Mouse (Mus musculus) hindbrain, embryonic 12.5 days (tissue): ENCODE data around the gene D230025D16Rik. TPM values are rescaled to one million over a fixed set of nuclear protein-coding genes. Genes with fewer than 3 reads are reported as not detected.
"Not testable (repeated sequence)": the region's sequence is repeated elsewhere in the genome, so short reads cannot be mapped to it uniquely, and the experiment has no call there.

ENCODE experiments used
- ATAC-seq: fragments of 200-750 bp; cut with Nextera tagmentation; 2 replicates; pipeline ENCODE4 v1.8.0; 2017; ENCODE audit warnings: moderate TSS enrichment; ENCODE audit not compliant: low FRiP score
- H3K27ac ChIP-seq: fragments of 300-500 bp; sonication (generic); 2 replicates; pipeline ENCODE4 v1.5.1; 2016; ENCODE audit warnings: mild to moderate bottlenecking
- H3K27me3 ChIP-seq: fragments of 300-500 bp; sonication (generic); 2 replicates; pipeline ENCODE4 v1.6.1; 2016; ENCODE audit warnings: mild to moderate bottlenecking
- H3K36me3 ChIP-seq: fragments of 300-500 bp; sonication (generic); 2 replicates; pipeline ENCODE4 v1.6.1; 2016; ENCODE audit warnings: mild to moderate bottlenecking
- H3K4me1 ChIP-seq: fragments of 300-500 bp; sonication (generic); 2 replicates; pipeline ENCODE4 v1.6.1; 2016
- H3K4me2 ChIP-seq: fragments of 300-500 bp; sonication (generic); replicated peaks from 2 replicates; pipeline ENCODE4 v1.6.1; 2016; ENCODE audit warnings: mild to moderate bottlenecking
- H3K4me3 ChIP-seq: fragments of 300-500 bp; sonication (generic); 2 replicates; pipeline ENCODE4 v1.5.1; 2016; ENCODE audit warnings: mild to moderate bottlenecking
- H3K9ac ChIP-seq: fragments of 300-500 bp; sonication (generic); 2 replicates; pipeline ENCODE4 v1.6.1; 2016; ENCODE audit warnings: mild to moderate bottlenecking, moderate library complexity
- H3K9me3 ChIP-seq: fragments of 300-500 bp; sonication (generic); replicated peaks from 2 replicates; pipeline ENCODE4 v1.6.1; 2016; ENCODE audit warnings: mild to moderate bottlenecking
- WGBS: fragments of 180-500 bp; shearing (Covaris S2); methylation state at CpG from one replicate; pipeline ENCODE4 v1.1.7; 2016; 5-methylcytosine and 5-hydroxymethylcytosine counted together
- polyA plus RNA-seq: library from polyadenylated mRNA; unstranded; fragments of >200 nt; fragmentation: Nextera tagmentation; extraction: Ambion mirVana; gene quantifications from 2 replicates; pipeline ENCODE4 v1.2.1, GENCODE M21; 2016

The D230025D16Rik gene
- polyA plus RNA-seq, 1 experiment from 2014 or later = 28.9 TPM

GRCm38 (mm10) chr8:105289805-105290460, 65.0 kb downstream of the D230025D16Rik start, which contains the start of gene 4931428F04Rik:
Gene 4931428F04Rik (minus strand): TSS chr8:105289864.
- H3K27ac ChIP-seq = peak within 1 kb of the TSS; percentile 92
- peaks cover 7% of the 10 kb centered on the region for H3K36me3 ChIP-seq
- peaks cover 32% of the 10 kb centered on the region for H3K27me3 ChIP-seq
- H3K9ac ChIP-seq = peak within 1 kb of the TSS; percentile 60
- H3K4me1 ChIP-seq = peaks cover 50% of the 10 kb centered on the region
- no peaks in the 10 kb centered on the region for H3K9me3 ChIP-seq
- ATAC-seq = peak; percentile 20
- H3K4me2 ChIP-seq = peak within 1 kb of the TSS; percentile 81
- 3% methylated on average over 39 of the region's 43 CpGs for WGBS
- peak within 1 kb of the TSS; percentile 48 for H3K4me3 ChIP-seq

GRCm38 (mm10) chr8:105290554-105291314, 65.8 kb downstream of the D230025D16Rik start:
- 8% methylated on average over 31 of the region's 31 CpGs for WGBS

GRCm38 (mm10) chr8:105291364-105291763, 66.4 kb downstream of the D230025D16Rik start:
- ATAC-seq, H3K9ac ChIP-seq, H3K4me3 ChIP-seq, H3K9me3 ChIP-seq, H3K27ac ChIP-seq, H3K36me3 ChIP-seq, H3K4me2 ChIP-seq: not testable (repeated sequence)
- peaks cover 38% of the 10 kb centered on the region for H3K4me1 ChIP-seq
- peaks cover 34% of the 10 kb centered on the region for H3K27me3 ChIP-seq
- 87% methylated on average over 8 of the region's 8 CpGs for WGBS

More at GRCm38 (mm10) chr8:105290554-105291314, 65.8 kb downstream of the D230025D16Rik start:
- Histone ChIP-seq H3K4me3 (peak overlapping the region; percentile 48), H3K4me1 (peaks cover 43% of the 10 kb centered on the region), H3K4me2 (peak overlapping the region; percentile 81), H3K9me3 (no peaks in the 10 kb centered on the region), H3K36me3 (no peaks in the 10 kb centered on the region), H3K9ac (0 out of 2 replicates have a peak overlapping the region, but pooled peaks have one; percentile 60), H3K27me3 (peaks cover 34% of the 10 kb centered on the region), H3K27ac (no peak overlapping the region)
- no peak for ATAC-seq

- not testable (repeated sequence) for H3K4me3 ChIP-seq, H3K4me2 ChIP-seq, ATAC-seq, H3K27ac ChIP-seq, H3K9me3 ChIP-seq, H3K9ac ChIP-seq, H3K36me3 ChIP-seq
- Histone ChIP-seq H3K4me1 (peaks cover 35% of the 10 kb centered on the region), H3K27me3 (peaks cover 34% of the 10 kb centered on the region)
- WGBS = 71% methylated on average over 3 of the region's 3 CpGs
These were observed 66.9 kb downstream of the D230025D16Rik start for GRCm38 (mm10) chr8:105291802-105292201.

GRCm38 (mm10) chr8:105292471-105292870, 67.5 kb downstream of the D230025D16Rik start:
- no peak for ATAC-seq
- 79% methylated on average over 7 of the region's 7 CpGs for WGBS
- Histone ChIP-seq H3K36me3 (no peaks in the 10 kb centered on the region), H3K9me3 (no peaks in the 10 kb centered on the region), H3K27me3 (peaks cover 34% of the 10 kb centered on the region), H3K4me1 (peaks cover 32% of the 10 kb centered on the region), H3K4me2 (no peak overlapping the region), H3K9ac (no peak overlapping the region), H3K4me3 (no peak overlapping the region), H3K27ac (no peak overlapping the region)

GRCm38 (mm10) chr8:105293405-105293804, 68.5 kb downstream of the D230025D16Rik start:
- no peak overlapping the region for H3K27ac ChIP-seq
- H3K4me3 ChIP-seq = no peak overlapping the region
- no peak overlapping the region for H3K9ac ChIP-seq
- 67% methylated on average over 19 of the region's 19 CpGs for WGBS
- H3K4me2 ChIP-seq = no peak overlapping the region
- H3K27me3 ChIP-seq = peaks cover 34% of the 10 kb centered on the region
- peaks cover 29% of the 10 kb centered on the region for H3K4me1 ChIP-seq
- no peaks in the 10 kb centered on the region for H3K9me3 ChIP-seq
- no peak for ATAC-seq
- H3K36me3 ChIP-seq = no peaks in the 10 kb centered on the region

GRCm38 (mm10) chr8:105294776-105295175, 69.8 kb downstream of the D230025D16Rik start:
- Histone ChIP-seq H3K4me1 (peaks cover 30% of the 10 kb centered on the region), H3K9me3 (no peaks in the 10 kb centered on the region), H3K36me3 (peaks cover 5% of the 10 kb centered on the region), H3K4me3 (no peak overlapping the region), H3K27ac (no peak overlapping the region), H3K4me2 (no peak overlapping the region), H3K27me3 (peaks cover 33% of the 10 kb centered on the region), H3K9ac (no peak overlapping the region)
- 71% methylated on average over 9 of the region's 9 CpGs for WGBS
- no peak for ATAC-seq

- Histone ChIP-seq H3K36me3 (peaks cover 10% of the 10 kb centered on the region), H3K27ac (no peak overlapping the region), H3K9me3 (no peaks in the 10 kb centered on the region), H3K4me2 (no peak overlapping the region), H3K27me3 (peaks cover 29% of the 10 kb centered on the region), H3K9ac (no peak overlapping the region), H3K4me3 (no peak overlapping the region), H3K4me1 (peaks cover 25% of the 10 kb centered on the region)
- no peak for ATAC-seq
- WGBS = 76% methylated on average over 11 of the region's 11 CpGs
These were observed 70.3 kb downstream of the D230025D16Rik start for GRCm38 (mm10) chr8:105295256-105295655.

GRCm38 (mm10) chr8:105295895-105296573, 71.1 kb downstream of the D230025D16Rik start, which contains the start of gene Exoc3l:
Gene Exoc3l (minus strand): TSS chr8:105296101.
- Histone ChIP-seq H3K27ac (0 out of 2 replicates have a peak within 1 kb of the TSS, but pooled peaks have one; percentile 53), H3K4me1 (peaks cover 18% of the 10 kb centered on the region), H3K4me2 (peak within 1 kb of the TSS; percentile 99), H3K36me3 (peaks cover 16% of the 10 kb centered on the region), H3K27me3 (peaks cover 23% of the 10 kb centered on the region), H3K9me3 (no peaks in the 10 kb centered on the region), H3K4me3 (0 out of 2 replicates have a peak within 1 kb of the TSS, but pooled peaks have one; percentile 97), H3K9ac (no peak within 1 kb of the TSS)
- WGBS = 70% methylated on average over 11 of the region's 11 CpGs
- no peak for ATAC-seq

- H3K4me3 ChIP-seq = peak within 1 kb of the TSS; percentile 97
These were observed 72.7 kb downstream of the D230025D16Rik start, which contains the start of gene E2f4 for GRCm38 (mm10) chr8:105297511-105298192. Gene E2f4 (plus strand): TSS chr8:105297663.

More at GRCm38 (mm10) chr8:105297511-105298192, 72.7 kb downstream of the D230025D16Rik start, which contains the start of gene E2f4:
- under 1% methylated on average over 57 of the region's 58 CpGs for WGBS
- Histone ChIP-seq H3K27ac (peak within 1 kb of the TSS; percentile 53; the same call in 1 of the 2 replicates), H3K27me3 (peaks cover 18% of the 10 kb centered on the region), H3K9ac (peak within 1 kb of the TSS; percentile 96), H3K4me2 (peak within 1 kb of the TSS; percentile 99), H3K9me3 (no peaks in the 10 kb centered on the region), H3K4me1 (peaks cover 18% of the 10 kb centered on the region), H3K36me3 (peaks cover 30% of the 10 kb centered on the region)
- ATAC-seq = peak; percentile 89
